Mouse (Mus musculus): ENCODE measurements at regions not wholly inside any gene's neighbourhood (a gene's known extent, or its start where the extent isn't known, plus 50 kb on each side); places are given as distances from the start of the nearest gene placed in this dataset.
A peak's percentile ranks its signal among the peaks of the same experiment; 100 is the strongest.

- DNase-seq (ENCODE audit: low spot score in 2 of 2), result no peak
- intact Hi-C loops (cut with DNase I), result no loop called here
Measured at GRCm38 (mm10) chr10:99652011-99652410, 107.4 kb downstream of the Csl start.

GRCm38 (mm10) chr10:99654284-99654683 lies 105.2 kb downstream of the Csl start:
- intact Hi-C loops (cut with DNase I), result no loop called here

GRCm38 (mm10) chr10:99676557-99677098 lies 82.8 kb downstream of the Csl start:
- intact Hi-C loops (cut with DNase I), result no loop called here
- DNase-seq (ENCODE audit: low spot score in 2 of 2), result no peak

More at GRCm38 (mm10) chr10:99654284-99654683, 105.2 kb downstream of the Csl start:
- no peak for DNase-seq (ENCODE audit: low spot score in 2 of 2)

- intact Hi-C loops (cut with DNase I), result no loop called here
- DNase-seq (ENCODE audit: low spot score in 2 of 2), result peak; percentile 44 to 68
Measured at GRCm38 (mm10) chr10:99678096-99678495, 81.4 kb downstream of the Csl start.

GRCm38 (mm10) chr10:99679813-99680212 lies 79.6 kb downstream of the Csl start:
- no peak for DNase-seq (ENCODE audit: low spot score in 2 of 2)
- intact Hi-C loops (cut with DNase I), result no loop called here

- DNase-seq (ENCODE audit: low spot score in 2 of 2), result no peak
- intact Hi-C loops (cut with DNase I), result no loop called here
Measured at GRCm38 (mm10) chr10:99681932-99682331, 77.5 kb downstream of the Csl start.

GRCm38 (mm10) chr10:99682350-99682749 lies 77.1 kb downstream of the Csl start:
- intact Hi-C loops (cut with DNase I), result no loop called here
- DNase-seq (ENCODE audit: low spot score in 2 of 2), result no peak

- intact Hi-C loops (cut with DNase I), result no loop called here
Measured at GRCm38 (mm10) chr10:99683310-99683709, 76.1 kb downstream of the Csl start.

GRCm38 (mm10) chr10:99685911-99686310 lies 73.5 kb downstream of the Csl start:
- intact Hi-C loops (cut with DNase I), result no loop called here
- no peak for DNase-seq (ENCODE audit: low spot score in 2 of 2)

More at GRCm38 (mm10) chr10:99683310-99683709, 76.1 kb downstream of the Csl start:
- DNase-seq (ENCODE audit: low spot score in 2 of 2), result no peak

- no peak for DNase-seq (ENCODE audit: low spot score in 2 of 2)
- intact Hi-C loops (cut with DNase I), result no loop called here
Measured at GRCm38 (mm10) chr10:99687011-99687410, 72.4 kb downstream of the Csl start.

GRCm38 (mm10) chr10:99697696-99698095 lies 61.8 kb downstream of the Csl start:
- no peak for DNase-seq (ENCODE audit: low spot score in 2 of 2)
- intact Hi-C loops (cut with DNase I), result no loop called here

GRCm38 (mm10) chr10:99699498-99699897 lies 60.0 kb downstream of the Csl start:
- intact Hi-C loops (cut with DNase I), result no loop called here
- no peak for DNase-seq (ENCODE audit: low spot score in 2 of 2)

GRCm38 (mm10) chr10:99700052-99700777 lies 59.2 kb downstream of the Csl start:
- DNase-seq (ENCODE audit: low spot score in 2 of 2), result peak in 1 of 2 experiments; percentile 5

More at GRCm38 (mm10) chr10:99700052-99700777, 59.2 kb downstream of the Csl start:
- intact Hi-C loops (cut with DNase I), result no loop called here
